Mouse (Mus musculus): ENCODE data around the gene Borcs5.

Borcs5 gene

DNA sequence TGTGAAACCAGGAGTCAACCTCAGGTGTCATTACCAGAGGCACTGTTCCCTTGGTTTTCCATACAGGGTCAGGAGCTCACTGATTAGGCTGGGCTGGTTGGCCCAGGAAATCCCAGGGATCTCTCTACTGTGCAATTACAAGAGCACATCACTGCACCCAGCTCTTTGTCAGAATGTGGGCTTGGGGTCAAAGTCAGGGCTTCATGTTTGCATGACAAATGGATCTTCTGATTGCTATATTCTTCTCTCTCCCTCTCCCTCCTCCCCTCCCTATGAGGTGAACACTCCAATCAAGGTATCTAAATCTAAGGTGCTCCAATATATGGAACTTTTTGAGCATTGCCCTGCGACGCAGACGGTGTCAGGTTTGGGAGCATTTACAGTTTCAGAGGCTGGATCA is 55.7 kb downstream of the Borcs5 start:
- H3K36me3 ChIP-seq (ENCODE audit: insufficient read depth, low read length), result peaks cover 5% of the 10 kb centered on the region
- peaks cover 20% of the 10 kb centered on the region for H3K9me3 ChIP-seq (ENCODE audit: low read length)
- H3K4me3 ChIP-seq (replicated peaks; ENCODE audit: low read length), result no peak overlapping the region
- H3K27me3 ChIP-seq (ENCODE audit: insufficient read depth, low read length), result no peaks in the 10 kb centered on the region
- no peak for TF ChIP-seq CTCF (conservative IDR thresholded peaks at IDR 0.05; ENCODE audit: low read length)
- TF ChIP-seq NANOG (IDR thresholded peaks at IDR 0.05; ENCODE audit: borderline replicate concordance, low read length), result peak; percentile 67; the same call in 1 of the 2 replicates
- TF ChIP-seq POU5F1 (IDR thresholded peaks at IDR 0.05; ENCODE audit: borderline replicate concordance, low read length), result peak; percentile 43; the same call in 1 of the 2 replicates
- H3K4me1 ChIP-seq (replicated peaks; ENCODE audit: low read depth, low read length), result peaks cover 28% of the 10 kb centered on the region

DNA sequence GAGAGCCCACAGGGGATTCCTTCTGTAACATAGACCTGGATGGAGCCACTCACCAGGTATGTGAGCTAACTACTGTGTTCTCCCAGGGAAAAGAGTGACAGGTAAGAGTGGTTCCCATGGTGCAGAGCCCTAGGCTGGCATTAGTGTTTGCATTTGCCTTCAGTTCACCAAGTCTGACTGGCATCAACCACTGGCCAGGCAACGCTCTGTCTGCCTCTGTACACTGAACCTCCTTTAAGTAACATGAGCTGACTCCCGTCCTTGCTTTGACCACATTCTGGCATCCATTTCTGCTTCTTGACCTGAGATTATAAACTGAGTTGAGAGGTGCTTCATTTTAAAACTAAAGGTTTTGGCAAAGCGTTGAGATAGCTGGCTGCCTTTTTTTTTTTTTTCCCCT is 56.3 kb downstream of the Borcs5 start:
- H3K4me1 ChIP-seq (replicated peaks; ENCODE audit: low read depth, low read length), result peaks cover 34% of the 10 kb centered on the region
- H3K36me3 ChIP-seq (ENCODE audit: insufficient read depth, low read length), result peaks cover 5% of the 10 kb centered on the region
- peaks cover 19% of the 10 kb centered on the region for H3K9me3 ChIP-seq (ENCODE audit: low read length)
- no peak overlapping the region for H3K4me3 ChIP-seq (replicated peaks; ENCODE audit: low read length)
- TF ChIP-seq POU5F1 (IDR thresholded peaks at IDR 0.05; ENCODE audit: borderline replicate concordance, low read length) (no peak), NANOG (IDR thresholded peaks at IDR 0.05; ENCODE audit: borderline replicate concordance, low read length) (no peak), CTCF (conservative IDR thresholded peaks at IDR 0.05; ENCODE audit: low read length) (no peak)
- H3K27me3 ChIP-seq (ENCODE audit: insufficient read depth, low read length), result no peaks in the 10 kb centered on the region

DNA sequence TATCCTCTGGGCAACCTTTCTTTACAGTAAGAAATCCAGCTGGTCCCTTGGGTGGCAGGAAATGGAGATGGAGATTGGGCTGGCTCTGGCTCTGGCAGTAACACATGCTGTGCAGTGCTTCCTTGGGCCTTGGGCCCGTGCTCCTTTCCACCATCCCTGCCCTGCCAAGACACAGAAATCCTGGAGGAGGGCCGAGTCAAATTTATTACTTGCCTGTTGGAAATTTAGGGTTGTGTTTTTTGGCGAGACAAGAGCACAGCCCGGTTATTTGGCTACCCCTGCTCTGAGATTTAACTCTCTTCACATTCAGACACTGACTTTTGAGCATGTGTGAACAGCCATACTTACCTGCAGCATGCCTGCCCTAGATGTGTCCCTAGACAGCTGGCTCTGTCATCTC is 56.8 kb downstream of the Borcs5 start:
- Histone ChIP-seq H3K27me3 (ENCODE audit: insufficient read depth, low read length) (no peaks in the 10 kb centered on the region), H3K4me1 (replicated peaks; ENCODE audit: low read depth, low read length) (peaks cover 40% of the 10 kb centered on the region), H3K36me3 (ENCODE audit: insufficient read depth, low read length) (peaks cover 5% of the 10 kb centered on the region), H3K9me3 (ENCODE audit: low read length) (peaks cover 17% of the 10 kb centered on the region), H3K4me3 (replicated peaks; ENCODE audit: low read length) (no peak overlapping the region)
- TF ChIP-seq POU5F1 (IDR thresholded peaks at IDR 0.05; ENCODE audit: borderline replicate concordance, low read length), result no peak
- no peak for TF ChIP-seq CTCF (conservative IDR thresholded peaks at IDR 0.05; ENCODE audit: low read length)
- TF ChIP-seq NANOG (IDR thresholded peaks at IDR 0.05; ENCODE audit: borderline replicate concordance, low read length), result no peak

DNA sequence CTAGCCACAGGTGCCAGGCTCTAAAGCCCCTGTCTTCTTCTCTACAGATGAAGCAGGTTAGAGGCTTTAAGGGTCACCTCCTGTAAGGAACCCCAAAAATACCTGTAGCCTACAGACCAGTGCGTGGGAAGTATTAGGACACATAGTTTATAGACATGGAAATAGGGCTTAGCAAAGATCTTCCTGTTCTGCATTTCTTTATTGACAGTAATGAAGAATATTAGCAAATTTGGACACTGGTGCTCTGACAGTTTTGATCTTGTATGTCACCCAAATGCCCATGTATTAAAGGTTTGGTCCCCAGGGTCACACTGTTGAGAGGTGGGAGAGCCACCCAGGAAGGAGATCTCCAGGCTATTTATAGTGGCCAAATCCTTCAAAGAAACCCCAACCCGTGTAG is 57.2 kb downstream of the Borcs5 start:
- no peak overlapping the region for H3K4me3 ChIP-seq (replicated peaks; ENCODE audit: low read length)
- peaks cover 42% of the 10 kb centered on the region for H3K4me1 ChIP-seq (replicated peaks; ENCODE audit: low read depth, low read length)
- no peak for TF ChIP-seq CTCF (conservative IDR thresholded peaks at IDR 0.05; ENCODE audit: low read length)
- no peak for TF ChIP-seq POU5F1 (IDR thresholded peaks at IDR 0.05; ENCODE audit: borderline replicate concordance, low read length)
- no peak for TF ChIP-seq NANOG (IDR thresholded peaks at IDR 0.05; ENCODE audit: borderline replicate concordance, low read length)
- H3K27me3 ChIP-seq (ENCODE audit: insufficient read depth, low read length), result no peaks in the 10 kb centered on the region
- peaks cover 17% of the 10 kb centered on the region for H3K9me3 ChIP-seq (ENCODE audit: low read length)
- H3K36me3 ChIP-seq (ENCODE audit: insufficient read depth, low read length), result peaks cover 5% of the 10 kb centered on the region

DNA sequence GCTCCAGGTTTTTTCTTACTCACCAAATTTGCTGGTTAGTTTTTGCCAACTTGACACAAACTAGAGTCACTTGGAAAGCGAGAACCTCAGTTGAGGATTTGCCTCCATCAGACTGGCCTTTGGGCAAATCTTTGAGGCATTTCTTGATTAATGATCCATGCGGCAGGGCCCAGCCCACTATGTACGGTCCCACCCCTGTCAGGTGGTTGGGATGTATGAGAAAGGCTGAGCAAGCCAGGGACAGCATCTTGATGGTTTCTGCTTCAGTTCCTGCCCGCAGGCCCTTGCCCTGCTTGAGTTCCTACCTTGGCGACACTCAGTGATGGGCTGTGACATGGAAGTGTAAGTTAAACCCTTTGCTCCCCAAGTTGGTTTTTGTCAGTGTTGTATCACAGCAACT is 58.9 kb downstream of the Borcs5 start:
- TF ChIP-seq CTCF (conservative IDR thresholded peaks at IDR 0.05; ENCODE audit: low read length) (no peak), NANOG (IDR thresholded peaks at IDR 0.05; ENCODE audit: borderline replicate concordance, low read length) (no peak), POU5F1 (IDR thresholded peaks at IDR 0.05; ENCODE audit: borderline replicate concordance, low read length) (no peak)
- Histone ChIP-seq H3K9me3 (ENCODE audit: low read length) (peaks cover 7% of the 10 kb centered on the region), H3K4me1 (replicated peaks; ENCODE audit: low read depth, low read length) (peaks cover 42% of the 10 kb centered on the region), H3K4me3 (replicated peaks; ENCODE audit: low read length) (no peak overlapping the region), H3K27me3 (ENCODE audit: insufficient read depth, low read length) (no peaks in the 10 kb centered on the region), H3K36me3 (ENCODE audit: insufficient read depth, low read length) (peaks cover 2% of the 10 kb centered on the region; the same call in 1 of the 2 replicates)

DNA sequence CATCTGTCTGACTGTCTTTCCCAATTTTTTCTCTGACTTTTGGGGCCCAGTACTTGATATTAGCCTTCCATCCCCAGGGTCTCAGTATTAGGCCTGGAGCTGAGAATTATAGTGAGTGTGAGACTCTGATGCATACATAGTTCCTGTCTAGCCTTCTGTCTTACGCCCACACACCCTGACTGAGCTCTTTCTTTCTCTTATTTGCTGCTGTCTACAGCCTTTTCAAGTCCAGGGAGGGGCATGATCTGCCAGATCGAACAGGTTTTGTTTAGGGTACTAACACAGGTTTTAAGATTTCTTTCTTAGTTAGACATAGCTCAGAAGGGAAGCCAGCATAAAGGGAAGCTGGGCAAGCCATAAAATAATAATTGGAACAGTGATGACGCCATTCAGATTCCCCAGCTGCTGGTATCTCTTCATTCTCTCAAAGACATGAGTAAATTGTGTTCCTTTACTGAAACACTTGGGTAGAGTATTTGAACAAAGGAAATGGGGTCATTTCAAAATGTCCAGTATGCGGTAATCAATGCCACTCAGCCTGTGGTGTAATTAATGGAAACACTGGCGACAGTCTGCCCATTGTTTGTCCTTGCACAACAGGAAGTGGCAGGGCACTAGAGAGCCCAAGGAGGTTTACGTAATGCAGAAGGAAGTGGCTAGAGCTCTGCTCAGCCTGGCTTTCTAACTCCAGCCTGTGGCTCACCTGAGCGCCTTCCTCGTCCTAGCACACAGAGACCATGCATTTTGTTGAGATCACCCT is 61.3 kb downstream of the Borcs5 start:
- no peak overlapping the region for H3K4me3 ChIP-seq (replicated peaks; ENCODE audit: low read length)
- peaks cover 24% of the 10 kb centered on the region for H3K4me1 ChIP-seq (replicated peaks; ENCODE audit: low read depth, low read length)
- TF ChIP-seq CTCF (conservative IDR thresholded peaks at IDR 0.05; ENCODE audit: low read length) (no peak), NANOG (IDR thresholded peaks at IDR 0.05; ENCODE audit: borderline replicate concordance, low read length) (no peak), POU5F1 (IDR thresholded peaks at IDR 0.05; ENCODE audit: borderline replicate concordance, low read length) (no peak)
- H3K9me3 ChIP-seq (ENCODE audit: low read length), result peaks cover 5% of the 10 kb centered on the region; the same call in 1 of the 2 replicates
- peaks cover 2% of the 10 kb centered on the region; the same call in 1 of the 2 replicates for H3K36me3 ChIP-seq (ENCODE audit: insufficient read depth, low read length)
- H3K27me3 ChIP-seq (ENCODE audit: insufficient read depth, low read length), result no peaks in the 10 kb centered on the region

DNA sequence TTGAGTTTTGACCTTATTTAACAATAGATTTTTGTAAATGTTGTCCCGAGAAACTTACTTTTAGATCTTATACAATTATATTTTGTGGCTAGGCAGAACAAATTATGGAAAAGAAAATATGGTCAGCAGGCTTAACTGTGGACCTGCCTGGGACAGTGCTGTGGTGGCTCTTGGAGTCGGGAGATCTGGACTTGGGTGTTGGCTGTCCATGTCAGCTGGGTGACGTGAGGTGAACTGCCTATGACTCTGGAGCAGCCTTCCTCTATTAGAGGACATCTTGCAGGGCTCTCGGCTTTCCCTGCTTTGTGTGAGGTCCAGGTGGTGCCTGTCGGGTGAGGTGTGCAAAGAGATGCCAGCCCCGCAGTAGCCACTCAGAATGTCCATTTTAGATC is 61.9 kb downstream of the Borcs5 start:
- Histone ChIP-seq H3K4me3 (replicated peaks; ENCODE audit: low read length) (no peak overlapping the region), H3K9me3 (ENCODE audit: low read length) (peaks cover 5% of the 10 kb centered on the region; the same call in 1 of the 2 replicates), H3K4me1 (replicated peaks; ENCODE audit: low read depth, low read length) (peaks cover 19% of the 10 kb centered on the region), H3K36me3 (ENCODE audit: insufficient read depth, low read length) (peaks cover 2% of the 10 kb centered on the region; the same call in 1 of the 2 replicates), H3K27me3 (ENCODE audit: insufficient read depth, low read length) (no peaks in the 10 kb centered on the region)
- TF ChIP-seq NANOG (IDR thresholded peaks at IDR 0.05; ENCODE audit: borderline replicate concordance, low read length) (no peak), POU5F1 (IDR thresholded peaks at IDR 0.05; ENCODE audit: borderline replicate concordance, low read length) (no peak), CTCF (conservative IDR thresholded peaks at IDR 0.05; ENCODE audit: low read length) (no peak)

DNA sequence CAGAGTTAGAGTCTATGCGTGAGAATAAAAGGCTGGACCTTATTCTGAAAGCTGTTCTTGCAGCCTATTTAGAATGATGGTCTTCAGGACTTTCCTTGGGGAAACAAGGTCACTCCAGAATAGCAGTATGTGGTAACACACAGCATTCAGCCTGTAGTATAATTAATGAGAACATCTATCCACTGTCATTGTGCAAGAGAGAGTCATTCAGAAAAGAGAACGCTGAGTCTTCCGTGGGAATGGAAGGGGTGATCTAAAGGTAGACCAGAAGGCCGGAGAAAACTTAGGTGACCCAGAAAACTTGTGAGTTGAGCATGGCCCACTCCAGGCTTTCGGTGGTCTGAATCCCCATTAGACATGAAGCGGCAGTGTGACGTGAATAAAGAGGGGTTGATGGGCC is 62.9 kb downstream of the Borcs5 start:
- peaks cover 2% of the 10 kb centered on the region; the same call in 1 of the 2 replicates for H3K36me3 ChIP-seq (ENCODE audit: insufficient read depth, low read length)
- H3K27me3 ChIP-seq (ENCODE audit: insufficient read depth, low read length), result no peaks in the 10 kb centered on the region
- TF ChIP-seq NANOG (IDR thresholded peaks at IDR 0.05; ENCODE audit: borderline replicate concordance, low read length) (no peak), CTCF (conservative IDR thresholded peaks at IDR 0.05; ENCODE audit: low read length) (no peak), POU5F1 (IDR thresholded peaks at IDR 0.05; ENCODE audit: borderline replicate concordance, low read length) (no peak)
- H3K9me3 ChIP-seq (ENCODE audit: low read length), result peaks cover 3% of the 10 kb centered on the region; the same call in 1 of the 2 replicates
- peaks cover 19% of the 10 kb centered on the region for H3K4me1 ChIP-seq (replicated peaks; ENCODE audit: low read depth, low read length)
- H3K4me3 ChIP-seq (replicated peaks; ENCODE audit: low read length), result no peak overlapping the region

Data from E14TG2a.4 (cell line).